Mouse (Mus musculus): ENCODE results near the gene Scp2. TPM values are rescaled to one million over a fixed set of nuclear protein-coding genes. Genes with fewer than 3 reads are reported as not detected.

Scp2 gene
- polyA plus RNA-seq, 1 experiment from 2014 or later, result 532 TPM

DNA sequence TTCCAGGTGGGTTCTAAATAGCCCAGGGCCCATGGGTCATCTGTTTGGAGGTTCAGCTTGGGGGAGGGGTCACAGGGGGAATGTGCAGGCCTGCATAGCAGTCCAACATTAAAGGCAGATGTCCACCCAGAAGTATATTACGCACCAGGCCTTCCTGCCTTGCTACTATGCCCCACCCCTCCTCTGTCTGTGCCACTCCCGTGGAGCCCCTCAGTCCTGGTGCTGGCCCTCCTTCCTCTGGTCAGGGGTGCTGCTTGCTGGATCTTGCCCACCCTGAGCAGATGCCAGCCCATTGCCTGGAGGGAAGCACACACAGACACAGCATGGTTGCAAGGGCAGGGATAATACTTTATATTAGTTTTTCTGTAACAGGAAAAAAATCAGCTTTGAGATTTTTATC, 130.3 kb downstream of the Scp2 start:
- Histone ChIP-seq H3K4me2 (replicated peaks; ENCODE audit: low read depth, low read length) (no peak overlapping the region), H3K9me3 (ENCODE audit: low read length) (no peaks in the 10 kb centered on the region), H3K9ac (replicated peaks; ENCODE audit: low read depth) (no peak overlapping the region), H3K27ac (ENCODE audit: low read length) (no peak overlapping the region), H3K27me3 (replicated peaks; ENCODE audit: insufficient read depth, low read length) (no peaks in the 10 kb centered on the region), H3K4me3 (ENCODE audit: low read depth, low read length) (no peak overlapping the region), H3K36me3 (ENCODE audit: insufficient read depth, low read length) (no peaks in the 10 kb centered on the region), H3K4me1 (ENCODE audit: insufficient read depth, low read depth, low read length) (no peaks in the 10 kb centered on the region)
- TF ChIP-seq CTCF (IDR thresholded peaks at IDR 0.05), result no peak
- 69% methylated on average over 2 of the region's 2 CpGs for WGBS
- ATAC-seq, result no peak
- DNase-seq (ENCODE audit: low spot score), result no peak

DNA sequence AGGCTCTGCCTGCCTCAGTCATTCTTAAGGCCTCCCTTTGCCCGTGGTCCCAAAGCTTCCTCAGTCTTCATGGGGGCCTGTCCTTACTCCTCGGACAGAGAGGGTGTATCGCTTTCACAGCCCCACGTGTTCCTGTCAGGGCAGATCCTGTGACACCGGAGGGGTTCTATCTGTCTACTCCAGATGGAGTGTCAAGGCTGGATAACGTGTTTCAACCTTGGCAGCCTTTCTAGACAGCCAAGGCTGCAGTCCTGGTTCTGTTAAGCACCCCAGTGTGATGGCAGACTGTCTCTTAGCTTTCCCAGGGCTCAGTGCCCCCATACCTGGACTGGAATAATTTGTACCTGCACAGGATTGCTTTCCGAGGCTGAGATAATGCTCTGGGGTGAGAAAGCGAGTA, 136.3 kb downstream of the Scp2 start:
- Histone ChIP-seq H3K4me3 (ENCODE audit: low read depth, low read length) (no peak overlapping the region), H3K36me3 (ENCODE audit: insufficient read depth, low read length) (no peaks in the 10 kb centered on the region), H3K4me1 (ENCODE audit: insufficient read depth, low read depth, low read length) (no peaks in the 10 kb centered on the region), H3K27me3 (replicated peaks; ENCODE audit: insufficient read depth, low read length) (no peaks in the 10 kb centered on the region), H3K27ac (ENCODE audit: low read length) (no peak overlapping the region), H3K9ac (replicated peaks; ENCODE audit: low read depth) (no peak overlapping the region), H3K9me3 (ENCODE audit: low read length) (no peaks in the 10 kb centered on the region), H3K4me2 (replicated peaks; ENCODE audit: low read depth, low read length) (no peak overlapping the region)
- DNase-seq (ENCODE audit: low spot score), result no peak
- ATAC-seq, result no peak
- no peak for TF ChIP-seq EP300 (IDR thresholded peaks at IDR 0.05)
- TF ChIP-seq CTCF (IDR thresholded peaks at IDR 0.05), result no peak
- WGBS, result 63% methylated on average over 8 of the region's 8 CpGs

DNA sequence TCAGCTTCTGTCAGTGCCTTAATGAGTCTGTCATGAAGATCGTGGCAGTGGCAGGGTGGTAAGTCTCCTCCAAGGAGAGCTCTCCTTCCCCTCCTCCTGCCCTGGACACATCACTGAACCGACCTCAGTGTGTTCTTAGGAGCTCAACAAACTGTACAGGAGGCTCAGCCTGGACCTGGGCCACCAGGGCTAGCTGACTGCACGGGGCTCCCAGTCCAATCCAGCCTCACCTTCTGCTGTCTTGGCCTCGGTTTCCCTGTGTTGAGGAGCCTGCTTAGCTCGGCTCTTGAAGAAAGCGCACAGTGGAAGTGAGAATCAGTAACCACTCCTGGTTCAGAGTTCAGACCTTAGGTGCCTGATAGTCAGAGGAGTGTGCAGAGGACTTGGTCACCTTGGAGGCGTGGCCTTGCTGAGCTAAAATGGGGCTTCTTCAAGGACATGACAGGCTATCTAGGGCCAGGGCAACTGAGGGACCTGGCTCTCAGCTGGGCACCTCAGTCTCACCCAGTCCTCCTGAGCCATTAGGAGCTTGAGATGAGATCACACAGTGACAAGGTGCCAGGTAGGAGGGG, 137.2 kb downstream of the Scp2 start:
- TF ChIP-seq CTCF (IDR thresholded peaks at IDR 0.05), result no peak
- TF ChIP-seq EP300 (IDR thresholded peaks at IDR 0.05), result no peak
- Histone ChIP-seq H3K4me2 (replicated peaks; ENCODE audit: low read depth, low read length) (no peak overlapping the region), H3K9me3 (ENCODE audit: low read length) (no peaks in the 10 kb centered on the region), H3K36me3 (ENCODE audit: insufficient read depth, low read length) (no peaks in the 10 kb centered on the region), H3K27ac (ENCODE audit: low read length) (no peak overlapping the region), H3K9ac (replicated peaks; ENCODE audit: low read depth) (no peak overlapping the region), H3K27me3 (replicated peaks; ENCODE audit: insufficient read depth, low read length) (no peaks in the 10 kb centered on the region), H3K4me3 (ENCODE audit: low read depth, low read length) (no peak overlapping the region), H3K4me1 (ENCODE audit: insufficient read depth, low read depth, low read length) (no peaks in the 10 kb centered on the region)
- WGBS, result 72% methylated on average over 7 of the region's 7 CpGs
- ATAC-seq (no peak), DNase-seq (ENCODE audit: low spot score) (no peak)

DNA sequence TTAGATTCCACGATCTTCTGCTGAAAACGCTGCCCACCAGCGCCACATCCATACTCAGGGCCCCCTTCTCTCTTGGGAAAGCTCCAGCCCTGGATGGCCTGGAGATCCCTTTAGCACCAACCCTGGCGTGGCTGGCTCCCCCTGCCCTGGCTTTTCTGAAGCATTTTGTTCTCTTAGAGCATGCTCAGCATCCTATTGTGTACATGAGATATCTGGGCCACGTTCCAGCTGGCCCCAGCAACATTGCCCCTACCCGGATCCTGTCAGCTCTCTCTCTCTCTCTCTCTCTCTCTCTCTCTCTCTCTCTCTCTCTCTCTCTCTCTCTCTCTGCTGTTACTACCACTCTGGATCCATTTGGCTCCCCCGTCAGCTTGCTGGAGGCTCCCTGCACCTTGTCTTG, 139.5 kb downstream of the Scp2 start:
- Histone ChIP-seq H3K27ac (ENCODE audit: low read length) (no peak overlapping the region), H3K27me3 (replicated peaks; ENCODE audit: insufficient read depth, low read length) (no peaks in the 10 kb centered on the region), H3K4me1 (ENCODE audit: insufficient read depth, low read depth, low read length) (no peaks in the 10 kb centered on the region), H3K36me3 (ENCODE audit: insufficient read depth, low read length) (no peaks in the 10 kb centered on the region), H3K4me3 (ENCODE audit: low read depth, low read length) (no peak overlapping the region), H3K9ac (replicated peaks; ENCODE audit: low read depth) (no peak overlapping the region), H3K4me2 (replicated peaks; ENCODE audit: low read depth, low read length) (no peak overlapping the region), H3K9me3 (ENCODE audit: low read length) (no peaks in the 10 kb centered on the region)
- DNase-seq (ENCODE audit: low spot score) (no peak), ATAC-seq (no peak; the same call in 1 of the 2 replicates)
- TF ChIP-seq EP300 (IDR thresholded peaks at IDR 0.05) (no peak), CTCF (IDR thresholded peaks at IDR 0.05) (no peak)
- 44% methylated on average over 7 of the region's 7 CpGs for WGBS

DNA sequence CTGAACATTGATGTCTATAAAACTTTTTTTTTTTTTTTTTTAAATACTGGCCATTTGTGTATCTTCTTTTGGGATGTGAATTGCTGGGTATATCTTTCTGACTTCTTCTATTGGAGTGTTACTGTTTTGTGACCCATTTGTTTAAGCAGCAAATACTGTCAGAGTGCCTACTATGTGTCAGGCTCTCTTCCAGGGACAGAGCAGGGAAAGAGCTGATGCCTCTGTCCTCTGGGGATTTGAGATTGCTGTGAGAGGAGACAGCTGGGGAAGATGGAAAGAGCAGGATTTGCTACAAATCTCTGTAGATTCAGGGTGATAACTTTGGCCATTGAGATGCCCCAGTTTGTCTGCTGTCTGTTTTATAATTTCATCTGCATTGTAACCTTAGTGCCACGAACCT, 145.4 kb downstream of the Scp2 start:
- Histone ChIP-seq H3K9ac (replicated peaks; ENCODE audit: low read depth) (no peak overlapping the region), H3K4me3 (ENCODE audit: low read depth, low read length) (no peak overlapping the region), H3K4me2 (replicated peaks; ENCODE audit: low read depth, low read length) (no peak overlapping the region), H3K36me3 (ENCODE audit: insufficient read depth, low read length) (no peaks in the 10 kb centered on the region), H3K27me3 (replicated peaks; ENCODE audit: insufficient read depth, low read length) (no peaks in the 10 kb centered on the region), H3K4me1 (ENCODE audit: insufficient read depth, low read depth, low read length) (no peaks in the 10 kb centered on the region), H3K9me3 (ENCODE audit: low read length) (no peaks in the 10 kb centered on the region), H3K27ac (ENCODE audit: low read length) (no peak overlapping the region)
- DNase-seq (ENCODE audit: low spot score), result no peak
- no peak for ATAC-seq
- TF ChIP-seq EP300 (IDR thresholded peaks at IDR 0.05) (no peak), CTCF (IDR thresholded peaks at IDR 0.05) (no peak)
- 76% methylated on average over 1 of the region's 1 CpGs for WGBS

DNA sequence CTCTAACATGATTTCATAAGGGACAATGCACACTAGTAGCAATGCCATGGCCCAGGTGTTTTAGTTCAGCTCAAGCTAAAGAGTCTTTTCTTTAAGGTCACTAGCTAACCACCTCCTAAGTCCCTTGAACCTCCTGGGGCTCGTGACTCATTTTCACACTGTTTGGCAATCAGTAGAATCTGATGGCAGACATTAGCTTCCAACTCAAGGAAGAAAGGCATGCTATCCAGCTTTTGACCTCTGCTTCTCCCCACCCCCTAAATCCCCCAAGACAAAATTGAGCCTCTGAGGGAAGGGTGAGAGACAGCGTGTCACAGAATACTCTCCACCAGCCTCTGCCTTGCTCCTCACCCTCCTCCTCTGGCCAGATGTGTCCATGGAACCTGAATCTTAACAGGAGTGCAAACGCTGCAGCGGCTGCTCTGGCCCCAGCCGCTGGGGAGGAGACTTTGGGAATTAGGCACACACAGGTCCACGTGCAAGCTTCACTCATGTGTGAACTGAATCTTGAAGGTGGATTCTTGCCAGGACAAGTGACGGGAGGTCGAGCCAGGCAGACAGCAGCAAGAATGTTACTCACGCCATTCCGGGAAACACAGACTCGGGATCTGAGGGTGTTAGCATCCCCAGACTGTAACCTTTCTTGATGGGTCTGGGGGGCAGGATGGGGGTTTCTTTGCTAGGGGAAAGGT, 146.0 kb downstream of the Scp2 start:
- Histone ChIP-seq H3K27me3 (replicated peaks; ENCODE audit: insufficient read depth, low read length) (no peaks in the 10 kb centered on the region), H3K9me3 (ENCODE audit: low read length) (no peaks in the 10 kb centered on the region), H3K4me1 (ENCODE audit: insufficient read depth, low read depth, low read length) (no peaks in the 10 kb centered on the region), H3K27ac (ENCODE audit: low read length) (no peak overlapping the region), H3K4me2 (replicated peaks; ENCODE audit: low read depth, low read length) (no peak overlapping the region), H3K36me3 (ENCODE audit: insufficient read depth, low read length) (no peaks in the 10 kb centered on the region), H3K4me3 (ENCODE audit: low read depth, low read length) (no peak overlapping the region), H3K9ac (replicated peaks; ENCODE audit: low read depth) (no peak overlapping the region)
- peak; percentile 46 for ATAC-seq
- DNase-seq (ENCODE audit: low spot score), result peak; percentile 43
- WGBS, result 28% methylated on average over 11 of the region's 11 CpGs
- no peak for TF ChIP-seq CTCF (IDR thresholded peaks at IDR 0.05)
- no peak for TF ChIP-seq EP300 (IDR thresholded peaks at IDR 0.05)

Measured in lung, postnatal 0 days (tissue).